8 mouse cellular contexts compared by ENCODE assay signal in genomic region chr19:38124401-38125218, GRCm38 (mm10). TPM values are rescaled to one million over a fixed set of nuclear protein-coding genes. Genes with fewer than 3 reads are reported as not detected.
DNase-seq lines count a peak whose midpoint lies in the region; ATAC-seq and TF ChIP-seq lines count a peak whose summit lies in the region.

No protein-coding gene starts in this region.

- no peak overlapping the region for H3K9ac ChIP-seq in CH12.LX (ENCODE audit: insufficient read depth, low read depth)
- peak overlapping the region; percentile 40 for H3K9ac ChIP-seq in forebrain, embryonic 15.5 days (replicated peaks)
- H3K9ac ChIP-seq in limb, embryonic 15.5 days, result peak overlapping the region; percentile 37; the same call in 1 of the 2 replicates
- H3K9ac ChIP-seq in midbrain, embryonic 16.5 days (ENCODE audit: low read depth, low read length), result peak overlapping the region; percentile 64

- H3K4me1 ChIP-seq in CH12.LX (ENCODE audit: control insufficient read depth in 1 of 2, insufficient read depth in 2 of 2), result no peaks in the 10 kb centered on the region
- H3K4me1 ChIP-seq in forebrain, embryonic 15.5 days, result no peaks in the 10 kb centered on the region
- peaks cover 13% of the 10 kb centered on the region for H3K4me1 ChIP-seq in limb, embryonic 15.5 days
- H3K4me1 ChIP-seq in midbrain, embryonic 16.5 days (ENCODE audit: control insufficient read depth, insufficient read depth, low read length), result no peaks in the 10 kb centered on the region

- intact Hi-C loops in heart, postnatal 25 days (cut with DNase I), result no loop called here

- no peaks in the 10 kb centered on the region for H3K27me3 ChIP-seq in CH12.LX (replicated peaks)
- H3K27me3 ChIP-seq in forebrain, embryonic 15.5 days, result peaks cover 11% of the 10 kb centered on the region
- peaks cover 26% of the 10 kb centered on the region for H3K27me3 ChIP-seq in limb, embryonic 15.5 days
- peaks cover 10% of the 10 kb centered on the region for H3K27me3 ChIP-seq in midbrain, embryonic 16.5 days (ENCODE audit: control insufficient read depth, insufficient read depth, low read depth, low read length)

- TF ChIP-seq CTCF in CH12.LX (conservative IDR thresholded peaks at IDR 0.05 in 1 of 2, IDR thresholded peaks at IDR 0.05 in 1 of 2; ENCODE audit: low read depth in 2 of 2, low read length in 2 of 2), result no peak

- 2% methylated on average over 68 of the region's 77 CpGs for WGBS in forebrain, embryonic 15.5 days
- WGBS in limb, embryonic 15.5 days, result under 1% methylated on average over 60 of the region's 77 CpGs
- under 1% methylated on average over 70 of the region's 77 CpGs for WGBS in midbrain, embryonic 16.5 days

- DNase-seq in CH12.LX (ENCODE audit: extremely low read depth) (no peak), R1 (ENCODE audit: low read depth, low spot score) (peak; percentile 51)
- DNase-seq in heart, postnatal 25 days (ENCODE audit: low spot score), result peak; percentile 17
- DNase-seq in testis, postnatal 14 days (ENCODE audit: low spot score), result peak; percentile 49
- no peak for DNase-seq in T-cell, adult 2 months (ENCODE audit: low spot score)

- ATAC-seq in forebrain, embryonic 15.5 days (replicated peaks), result peak; percentile 81
- ATAC-seq in limb, embryonic 15.5 days (ENCODE audit: insufficient number of reproducible peaks, low FRiP score, low TSS enrichment, low read depth), result peak; percentile 59
- ATAC-seq in midbrain, embryonic 16.5 days, result peak; percentile 88

- TF ChIP-seq RAD21 in CH12.LX (IDR thresholded peaks at IDR 0.05; ENCODE audit: low read depth, low read length), result no peak

- H3K9me3 ChIP-seq in CH12.LX (replicated peaks; ENCODE audit: low read length), result no peaks in the 10 kb centered on the region
- no peaks in the 10 kb centered on the region for H3K9me3 ChIP-seq in forebrain, embryonic 15.5 days
- no peaks in the 10 kb centered on the region for H3K9me3 ChIP-seq in limb, embryonic 15.5 days
- H3K9me3 ChIP-seq in midbrain, embryonic 16.5 days (replicated peaks; ENCODE audit: control insufficient read depth, low read length, poor library complexity, severe bottlenecking), result no peaks in the 10 kb centered on the region

- H3K4me3 ChIP-seq in CH12.LX (replicated peaks in 1 of 3; ENCODE audit: low read depth in 2 of 3, low read length in 2 of 3, poor library complexity in 1 of 3), result peak overlapping the region in 1 of 3 experiments; percentile 25
- H3K4me3 ChIP-seq in forebrain, embryonic 15.5 days, result peak overlapping the region; percentile 52
- H3K4me3 ChIP-seq in limb, embryonic 15.5 days, result peak overlapping the region; percentile 53
- peak overlapping the region; percentile 65 for H3K4me3 ChIP-seq in midbrain, embryonic 16.5 days (ENCODE audit: low read depth, low read length)

- H3K4me2 ChIP-seq in CH12.LX (ENCODE audit: insufficient read depth, low read depth, poor library complexity, severe bottlenecking), result peak overlapping the region; percentile 47; the same call in 1 of the 2 replicates
- peak overlapping the region; percentile 81 for H3K4me2 ChIP-seq in forebrain, embryonic 15.5 days (replicated peaks)
- peak overlapping the region; percentile 94 for H3K4me2 ChIP-seq in limb, embryonic 15.5 days
- peak overlapping the region; percentile 82 for H3K4me2 ChIP-seq in midbrain, embryonic 16.5 days (ENCODE audit: low read length)

- dilution Hi-C loops in CH12.LX (cut with MboI; ENCODE audit: extremely low pct_ligation_motif_present, extremely low pct_unique_long_range_greater_than_20kb, low sequenced_read_pairs), result no loop called here

- TF ChIP-seq EP300 in CH12.LX (IDR thresholded peaks at IDR 0.05; ENCODE audit: low read length), result no peak

- no peak for TF ChIP-seq POLR2A in CH12.LX (IDR thresholded peaks at IDR 0.05; ENCODE audit: low read depth, low read length)

- H3K36me3 ChIP-seq in CH12.LX (replicated peaks in 1 of 2; ENCODE audit: control insufficient read depth in 1 of 2, insufficient read depth in 1 of 2, low read length in 1 of 2), result no peaks in the 10 kb centered on the region
- no peaks in the 10 kb centered on the region for H3K36me3 ChIP-seq in forebrain, embryonic 15.5 days
- H3K36me3 ChIP-seq in limb, embryonic 15.5 days, result no peaks in the 10 kb centered on the region
- H3K36me3 ChIP-seq in midbrain, embryonic 16.5 days (ENCODE audit: control insufficient read depth, insufficient read depth, low read length), result no peaks in the 10 kb centered on the region

- no peak overlapping the region for H3K27ac ChIP-seq in CH12.LX (ENCODE audit: insufficient read depth, low read depth)
- no peak overlapping the region for H3K27ac ChIP-seq in forebrain, embryonic 15.5 days (replicated peaks)
- H3K27ac ChIP-seq in limb, embryonic 15.5 days, result peak overlapping the region; percentile 54; the same call in 1 of the 2 replicates
- H3K27ac ChIP-seq in midbrain, embryonic 16.5 days (ENCODE audit: low read length), result no peak overlapping the region

- in situ Hi-C loops in CH12.LX (cut with MboI; ENCODE audit: low pct_ligation_motif_present, low pct_unique_long_range_greater_than_20kb, low sequenced_read_pairs), result no loop called here

- H3K79me2 ChIP-seq in CH12.LX (replicated peaks; ENCODE audit: control insufficient read depth, extremely low read depth, insufficient read depth, poor library complexity, severe bottlenecking), result no peaks in the 10 kb centered on the region

TF ChIP-seq in CH12.LX, 34 proteins besides CTCF, POLR2A, EP300 and RAD21:
- no peak for TF ChIP-seq BHLHE40 (IDR thresholded peaks at IDR 0.05; ENCODE audit: low read depth, low read length)
- TF ChIP-seq E2F4 (IDR thresholded peaks at IDR 0.05; ENCODE audit: insufficient replicate concordance, low read depth, low read length), result no peak

RNA-seq across cellular contexts. Expression of gene Rbp4, which starts 0.5 kb away (rescaled TPM):
- total RNA-seq in CH12.LX (2012; rRNA removed), result 0.13 TPM in 1 of 2 replicates, not detected in the other
- total RNA-seq in CH12.LX (2014; rRNA removed), result not detected in 2 replicates
- polyA plus RNA-seq in CH12.LX (2012; ENCODE audit: insufficient read length, low read depth), result not detected in 2 replicates
- 1.5 and 3.9 TPM in 2 replicates for polyA plus RNA-seq in forebrain, embryonic 15.5 days (2015; fragmentation: Nextera tagmentation; extraction: Ambion mirVana)
- total RNA-seq in heart, postnatal 25 days (2021), result 1 to 10 TPM; 2.1 to 2.6 TPM
- polyA plus RNA-seq in limb, embryonic 15.5 days (2015; fragmentation: Nextera tagmentation; extraction: Ambion mirVana), result 22.4 and 25.6 TPM in 2 replicates
- 4.7 and 4.8 TPM in 2 replicates for polyA plus RNA-seq in midbrain, embryonic 16.5 days (2015; fragmentation: Nextera tagmentation; extraction: Ambion mirVana)

RNA-seq across cellular contexts. Expression of gene Pde6c, which starts 8.0 kb away (rescaled TPM):
- total RNA-seq in CH12.LX (2012; rRNA removed), result not detected in 2 replicates
- not detected in 2 replicates for total RNA-seq in CH12.LX (2014; rRNA removed)
- not detected in 2 replicates for polyA plus RNA-seq in CH12.LX (2012; ENCODE audit: insufficient read length, low read depth)
- 0.28 TPM in 1 of 2 replicates, not detected in the other for polyA plus RNA-seq in forebrain, embryonic 15.5 days (2015; fragmentation: Nextera tagmentation; extraction: Ambion mirVana)
- not detected for total RNA-seq in heart, postnatal 25 days (2021)
- not detected in 2 replicates for polyA plus RNA-seq in limb, embryonic 15.5 days (2015; fragmentation: Nextera tagmentation; extraction: Ambion mirVana)
- polyA plus RNA-seq in midbrain, embryonic 16.5 days (2015; fragmentation: Nextera tagmentation; extraction: Ambion mirVana), result 0.24 TPM in 1 of 2 replicates, not detected in the other

RNA-seq across cellular contexts. Expression of gene Ffar4, which starts 27.7 kb away (rescaled TPM):
- total RNA-seq in CH12.LX (2012; rRNA removed) (not detected in 2 replicates), CH12.LX (2014; rRNA removed) (not detected in 2 replicates)
- not detected in 2 replicates for polyA plus RNA-seq in CH12.LX (2012; ENCODE audit: insufficient read length, low read depth)
- polyA plus RNA-seq in forebrain, embryonic 15.5 days (2015; fragmentation: Nextera tagmentation; extraction: Ambion mirVana), result 0.15 TPM in 1 of 2 replicates, not detected in the other
- total RNA-seq in heart, postnatal 25 days (2021), result under 1 TPM in 1 of 2 experiments, not detected in 1; 0.20 TPM
- polyA plus RNA-seq in limb, embryonic 15.5 days (2015; fragmentation: Nextera tagmentation; extraction: Ambion mirVana), result 0.41 and 0.57 TPM in 2 replicates
- polyA plus RNA-seq in midbrain, embryonic 16.5 days (2015; fragmentation: Nextera tagmentation; extraction: Ambion mirVana), result 0.30 and 0.34 TPM in 2 replicates

Comparison
In these comparisons a context has a peak if more than half of its experiments do, and no peak if none do; other contexts are left out.
1. DNase-seq: peak in R1 (single experiment), heart, postnatal 25 days (single experiment) and testis, postnatal 14 days (single experiment); none in CH12.LX (single experiment) and T-cell, adult 2 months (single experiment).
2. Peak in every context shown above with its lines, with median percentiles within 50 percentile points of each other: H3K4me2 ChIP-seq and ATAC-seq.